Mouse (Mus musculus) brain, embryonic 14.5 days (tissue): ENCODE data around the gene Agbl1. TPM values are rescaled to one million over a fixed set of nuclear protein-coding genes. Genes with fewer than 3 reads are reported as not detected.

Experiments used
- DNase-seq: peaks from one replicate; pipeline ENCODE4 v3.0.0-alpha.2; 2011; ENCODE audit warnings: low read depth
- CTCF ChIP-seq: fragments of 200-500 bp; IDR thresholded peaks from 2 replicates; pipeline ENCODE4 v1.5.1; 2012; ENCODE audit warnings: inconsistent platforms, mild to moderate bottlenecking, moderate library complexity, borderline replicate concordance; ENCODE audit not compliant: insufficient read depth, insufficient read length; ENCODE audit errors: extremely low read depth
- POLR2A ChIP-seq: fragments of 200-500 bp; IDR thresholded peaks from 2 replicates; pipeline ENCODE4 v1.6.1; 2012; ENCODE audit warnings: mild to moderate bottlenecking, inconsistent platforms, borderline replicate concordance; ENCODE audit not compliant: poor library complexity, insufficient read depth, insufficient read length, severe bottlenecking; ENCODE audit errors: extremely low read depth
- polyA plus RNA-seq: library from polyadenylated mRNA; depleted of rRNA; stranded (reverse); fragments of >200 nt; gene quantifications from 2 replicates; pipeline ENCODE4 v1.2.3, GENCODE M21; 2012

The Agbl1 gene
- polyA plus RNA-seq, 1 experiment = 0.18 TPM

DNA sequence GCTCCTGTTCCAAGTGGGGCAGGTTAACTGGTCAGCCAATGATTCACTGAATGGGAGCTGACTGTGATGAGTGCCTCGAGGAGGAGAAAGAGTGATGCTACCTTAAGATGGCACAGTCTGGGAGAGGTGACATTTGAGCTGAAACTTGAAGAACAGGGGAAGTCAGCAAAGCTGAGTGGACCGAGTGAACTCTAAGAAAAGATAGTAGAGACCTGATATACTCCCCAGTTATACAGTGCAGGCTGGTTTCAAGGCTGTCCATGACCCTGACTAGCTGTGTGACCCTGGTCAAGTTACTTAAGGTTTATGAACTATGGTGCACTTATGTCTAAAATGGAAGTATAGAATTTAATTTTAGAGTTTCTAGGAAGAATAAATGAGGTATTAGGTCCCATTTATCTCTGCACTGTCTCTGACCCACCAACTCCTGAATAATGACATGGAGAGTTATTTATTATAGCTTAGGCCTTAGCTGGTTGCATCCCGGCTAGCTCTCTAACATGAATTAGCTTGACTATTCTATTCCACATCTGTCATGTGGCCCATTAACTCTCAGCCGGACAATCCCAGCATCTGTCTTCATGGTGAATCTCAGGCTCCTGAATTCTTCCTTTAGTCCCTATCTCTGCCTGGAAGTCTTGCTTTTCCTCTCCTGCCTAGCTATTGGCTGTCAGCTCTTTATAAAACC, 92.3 kb downstream of the Agbl1 start:
- TF ChIP-seq POLR2A (no peak), CTCF (no peak)

GRCm38 (mm10) chr7:76326091-76326490, 96.4 kb downstream of the Agbl1 start:
- TF ChIP-seq CTCF (no peak), POLR2A (no peak)
- DNase-seq = no peak

More for the DNA sequence above, 92.3 kb downstream of the Agbl1 start:
- no peak for DNase-seq

GRCm38 (mm10) chr7:76339308-76339707, 109.6 kb downstream of the Agbl1 start:
- no peak for TF ChIP-seq POLR2A
- TF ChIP-seq CTCF = no peak
- no peak for DNase-seq

DNA sequence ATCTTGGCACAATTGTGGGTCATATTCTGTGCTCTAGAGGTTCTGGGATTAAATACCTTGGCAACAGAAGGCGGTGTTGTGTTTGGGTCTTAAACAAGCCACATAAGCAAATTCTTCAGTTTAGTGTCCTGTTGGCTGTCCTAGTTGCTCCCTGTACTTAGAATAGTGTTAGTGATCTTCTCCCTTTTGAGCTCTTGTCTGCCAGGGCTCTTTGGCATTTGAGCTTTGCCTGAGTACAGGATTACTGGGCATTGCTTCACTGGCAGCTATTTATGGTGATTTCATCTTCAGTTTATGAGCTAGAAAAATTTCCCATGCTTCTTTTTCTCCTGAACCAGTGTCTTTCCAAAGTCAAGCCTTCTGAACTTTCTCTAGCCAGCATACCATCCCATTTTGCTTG, 111.9 kb downstream of the Agbl1 start:
- TF ChIP-seq POLR2A = no peak
- TF ChIP-seq CTCF = no peak
- DNase-seq = no peak

- DNase-seq = peak; percentile 43
- TF ChIP-seq POLR2A (no peak), CTCF (peak; percentile 24; the same call in 1 of the 2 replicates)
Measured at GRCm38 (mm10) chr7:76353469-76353868, 123.8 kb downstream of the Agbl1 start.

DNA sequence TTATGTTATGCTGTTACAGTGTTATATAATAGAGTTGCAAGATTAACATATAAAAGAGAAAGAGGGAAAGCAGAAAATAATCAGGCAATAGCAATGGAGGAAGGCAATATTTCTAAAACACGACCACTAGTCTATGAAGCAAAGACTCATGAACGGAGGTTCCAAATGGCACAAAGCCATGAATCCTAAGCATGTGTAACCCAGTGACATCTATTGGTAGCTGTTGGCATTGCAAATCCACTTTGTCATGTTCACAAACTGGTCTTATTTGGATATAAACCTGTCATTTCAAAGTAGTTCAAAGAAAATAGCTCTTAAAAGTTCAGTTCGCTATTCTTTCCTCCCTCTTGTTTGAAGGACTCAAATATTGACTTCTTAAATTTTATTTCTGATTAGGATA, 124.8 kb downstream of the Agbl1 start:
- TF ChIP-seq CTCF (peak; percentile 53; the same call in 1 of the 2 replicates), POLR2A (no peak)
- DNase-seq = peak; percentile 90

- TF ChIP-seq POLR2A (no peak), CTCF (no peak)
- DNase-seq = no peak
Measured at GRCm38 (mm10) chr7:76371269-76371668, 141.6 kb downstream of the Agbl1 start.

GRCm38 (mm10) chr7:76379493-76379892, 149.8 kb downstream of the Agbl1 start:
- no peak for DNase-seq
- TF ChIP-seq POLR2A = no peak
- no peak for TF ChIP-seq CTCF

- TF ChIP-seq CTCF (no peak), POLR2A (no peak)
- no peak for DNase-seq
Measured at GRCm38 (mm10) chr7:76381986-76382385, 152.3 kb downstream of the Agbl1 start.

DNA sequence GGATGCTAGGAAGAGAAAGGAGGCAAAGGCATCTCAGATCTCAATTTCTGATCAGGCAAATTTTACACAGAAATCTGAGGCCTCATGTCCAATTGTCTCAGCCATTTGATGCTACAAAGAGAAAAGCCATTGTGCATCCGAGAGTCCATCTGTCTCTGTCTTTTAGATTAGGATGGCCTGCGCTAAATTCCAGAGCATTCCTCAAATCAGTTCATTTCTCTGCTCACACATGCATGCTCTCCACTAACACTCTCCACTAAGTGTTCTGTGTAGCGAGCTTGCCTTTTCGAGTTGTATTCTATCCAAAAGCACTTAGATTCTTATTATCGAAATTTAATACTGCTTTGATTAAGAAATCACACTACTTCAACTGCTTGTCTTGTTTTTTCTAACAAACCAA, 159.6 kb downstream of the Agbl1 start:
- DNase-seq = no peak
- TF ChIP-seq CTCF (no peak), POLR2A (no peak)

GRCm38 (mm10) chr7:76392296-76392940, 162.7 kb downstream of the Agbl1 start:
- no peak for DNase-seq

DNA sequence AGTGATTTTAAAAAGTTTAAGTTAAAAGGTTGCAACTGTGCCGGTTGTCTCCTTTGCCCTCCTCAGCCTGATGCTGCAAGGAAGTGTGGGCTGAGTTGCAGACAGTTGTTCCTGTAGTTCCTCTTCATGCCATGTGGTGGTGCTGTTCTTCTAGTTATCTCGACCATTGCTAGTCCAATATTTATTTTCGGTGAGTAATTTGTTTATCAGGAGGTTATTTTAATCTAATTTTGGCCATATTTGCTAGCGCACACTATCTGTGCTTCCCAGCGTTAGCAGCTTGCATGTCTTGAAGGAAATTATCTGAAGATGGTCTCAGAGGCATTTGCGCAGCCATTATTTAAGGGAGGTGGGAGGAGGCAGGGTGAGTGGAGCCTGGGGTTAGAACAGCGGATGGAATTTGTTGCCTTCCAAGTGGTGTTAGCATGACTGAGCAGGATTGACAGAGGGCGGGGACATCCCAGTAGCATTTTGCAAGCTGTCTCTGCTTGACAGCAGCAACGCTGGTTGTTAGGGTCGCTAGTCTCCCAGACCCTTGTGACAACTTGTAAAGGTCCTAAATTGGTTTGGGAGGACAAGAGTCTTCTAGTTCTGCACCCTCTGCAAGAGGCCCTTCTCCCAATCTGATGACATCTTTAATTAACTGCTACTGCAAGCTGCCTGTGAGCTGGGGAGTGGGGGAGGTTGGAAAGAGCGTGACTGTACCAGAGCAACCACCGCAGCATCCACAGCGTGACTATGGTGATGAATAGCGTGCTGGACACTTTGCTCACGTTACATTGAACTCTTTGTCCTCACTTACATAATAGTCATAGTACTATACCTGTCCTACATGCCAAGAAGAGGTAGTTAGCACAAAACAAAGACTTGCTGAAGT, 163.5 kb downstream of the Agbl1 start:
- DNase-seq = peak; percentile 96

More at GRCm38 (mm10) chr7:76392296-76392940, 162.7 kb downstream of the Agbl1 start:
- TF ChIP-seq POLR2A (no peak), CTCF (no peak)

More for the DNA sequence above, 163.5 kb downstream of the Agbl1 start:
- TF ChIP-seq POLR2A (no peak), CTCF (peak; percentile 76; the same call in 1 of the 2 replicates)
